Mouse (Mus musculus) frontal cortex, postnatal 36 days (tissue): ENCODE results near the gene Robo1.
A peak's percentile ranks its signal among the peaks of the same experiment; 100 is the strongest.

Experiments used
- DNase-seq, 2 experiments: peaks; one replicate each; pipeline ENCODE4 v3.0.0; 2022; ENCODE audit warnings: low spot score in 2 of 2

The Robo1 gene

GRCm38 (mm10) chr16:72828381-72828780 lies 520.3 kb downstream of the Robo1 start:
- DNase-seq: no peak

- no peak for DNase-seq
Measured at GRCm38 (mm10) chr16:72829530-72829929, 521.4 kb downstream of the Robo1 start.

DNA sequence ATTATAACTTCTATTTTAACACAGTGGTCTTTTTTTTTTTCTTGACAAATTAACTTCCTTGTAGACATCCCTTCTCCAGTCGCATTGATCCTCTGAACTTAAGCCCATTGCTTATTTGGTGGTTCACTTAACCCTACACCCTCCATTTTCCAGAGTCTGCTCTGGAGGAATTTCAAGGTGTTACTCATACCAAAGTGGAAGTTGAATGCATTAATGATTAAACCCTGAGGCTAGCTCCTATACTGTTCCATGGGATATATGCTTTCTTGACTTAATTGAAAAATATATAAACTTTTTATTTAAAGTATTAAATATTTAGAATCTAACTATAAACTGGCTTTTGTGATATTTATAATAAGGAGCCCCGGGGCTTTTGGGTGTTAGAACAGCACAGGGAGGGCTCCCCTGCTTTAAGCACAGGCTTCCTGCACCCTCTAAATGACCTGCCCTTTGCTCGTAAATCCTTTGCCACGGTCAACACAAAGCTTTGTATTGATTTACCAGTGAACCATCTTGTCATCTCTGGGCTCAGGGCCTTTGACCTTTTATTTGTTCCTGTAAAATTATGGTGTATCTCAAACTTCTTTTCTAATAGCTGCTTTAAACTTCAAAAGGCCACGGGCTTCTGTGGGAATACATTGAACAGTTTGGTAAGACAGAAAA lies 522.4 kb downstream of the Robo1 start:
- DNase-seq: no peak

DNA sequence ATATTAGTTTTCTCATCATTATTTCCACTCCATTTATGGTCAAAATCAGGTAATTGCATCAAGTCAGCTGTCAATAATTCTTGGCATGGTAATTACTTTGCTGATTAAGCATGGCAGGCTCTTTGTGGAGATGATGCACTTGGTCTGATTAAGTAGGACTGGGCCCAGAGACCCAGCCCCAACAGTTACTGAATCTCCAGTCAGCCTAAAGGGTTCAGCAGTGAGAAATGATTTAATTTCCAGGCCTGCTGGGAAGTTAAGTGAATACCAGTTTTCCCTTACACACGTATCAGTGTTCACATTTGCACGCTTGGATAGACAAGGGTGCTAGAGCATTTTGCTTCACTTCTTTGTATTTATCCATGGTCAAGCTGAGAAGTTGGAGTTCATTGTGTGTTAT lies 526.2 kb downstream of the Robo1 start:
- no peak for DNase-seq

DNA sequence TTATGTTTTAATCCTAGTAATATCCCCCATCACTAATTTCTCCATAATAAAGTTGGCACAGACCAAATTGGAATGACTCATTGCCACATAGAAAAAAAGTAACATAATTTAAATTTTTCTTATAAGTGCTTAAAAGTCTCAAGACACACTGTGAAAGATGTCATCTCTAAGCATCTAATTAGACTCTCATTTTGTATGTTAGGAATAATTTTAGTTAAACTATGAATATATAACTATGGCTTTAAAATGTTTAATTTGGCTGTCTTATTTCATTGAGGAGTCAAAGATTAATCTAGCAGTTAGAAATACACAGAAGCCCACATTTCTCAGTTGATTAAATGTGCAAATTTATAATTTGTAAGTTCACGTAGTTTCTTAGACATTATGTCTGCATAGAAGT lies 530.9 kb downstream of the Robo1 start:
- DNase-seq: no peak

GRCm38 (mm10) chr16:72841066-72841465 lies 533.0 kb downstream of the Robo1 start:
- no peak for DNase-seq

DNA sequence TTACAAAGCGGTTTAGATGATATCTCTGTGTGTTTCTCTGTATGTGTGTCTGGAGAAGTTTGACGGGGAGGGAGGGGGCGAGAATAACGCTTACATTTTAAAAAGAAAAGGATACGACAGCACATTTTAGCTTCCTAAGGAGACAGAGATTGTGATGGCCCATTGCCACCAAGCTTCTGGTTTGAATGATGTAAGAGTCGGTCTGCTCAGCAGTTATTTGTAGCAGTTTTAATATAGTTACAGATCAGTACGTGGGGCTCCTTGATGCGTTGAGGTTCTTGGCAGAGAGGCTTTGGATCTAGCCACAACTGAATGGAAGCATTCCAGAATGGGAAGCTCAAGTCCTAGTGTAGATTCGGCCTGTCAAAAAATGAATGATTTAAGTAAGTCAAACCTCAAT lies 546.0 kb downstream of the Robo1 start:
- peak; percentile 31 to 59 for DNase-seq

DNA sequence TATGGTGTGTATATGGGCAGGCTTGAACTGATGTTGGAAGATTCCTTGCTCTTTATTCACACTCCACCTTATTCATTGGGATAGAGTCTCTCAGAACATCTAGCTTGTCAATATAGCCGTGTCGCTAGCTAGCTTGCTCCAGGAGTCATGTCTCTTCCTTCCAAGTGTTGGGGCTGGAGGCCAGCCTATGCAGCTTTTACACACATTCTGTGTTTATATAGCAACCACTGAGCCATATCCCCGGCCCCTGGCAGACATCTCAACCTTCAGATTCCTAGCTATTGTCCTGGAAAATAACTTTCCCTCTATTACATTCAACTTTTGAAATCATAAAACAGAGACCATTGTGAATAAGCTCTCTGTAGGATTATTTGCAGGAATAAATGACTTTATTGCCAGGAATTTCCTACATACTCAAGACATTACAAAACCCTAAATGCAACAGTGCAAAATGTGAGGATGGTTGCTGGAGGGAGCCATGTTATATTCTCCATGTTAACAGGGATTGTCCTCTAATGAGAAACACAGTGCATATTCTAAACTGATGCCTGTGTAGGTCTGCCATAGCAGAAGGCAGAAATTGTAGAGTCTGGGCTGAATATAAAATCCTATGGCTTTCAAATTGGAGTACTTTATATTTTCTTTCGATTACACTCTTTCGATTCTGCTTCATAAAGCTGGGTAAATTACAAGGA lies 546.9 kb downstream of the Robo1 start:
- no peak for DNase-seq

- DNase-seq: no peak
Measured at GRCm38 (mm10) chr16:72861707-72862277, 553.7 kb downstream of the Robo1 start.

DNA sequence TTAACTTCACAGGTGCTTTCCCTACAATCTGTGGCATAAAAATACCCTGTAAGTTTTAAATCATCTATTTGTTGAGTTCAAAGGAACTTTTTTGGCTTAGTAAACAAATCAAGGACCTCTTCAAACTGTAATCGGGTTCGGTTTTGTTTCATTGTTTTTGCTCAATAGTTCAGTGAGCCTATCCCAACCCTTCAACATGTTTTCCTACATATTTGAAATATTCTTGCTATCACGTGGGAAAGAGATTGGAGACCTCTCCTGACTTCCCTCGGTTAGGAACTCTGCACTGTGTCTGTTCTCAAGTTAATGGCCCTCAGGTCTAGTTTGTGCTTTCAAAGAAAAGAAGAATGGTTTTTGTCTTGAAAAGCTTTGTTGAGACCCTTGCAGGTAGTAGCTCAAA lies 557.9 kb downstream of the Robo1 start:
- DNase-seq: no peak

DNA sequence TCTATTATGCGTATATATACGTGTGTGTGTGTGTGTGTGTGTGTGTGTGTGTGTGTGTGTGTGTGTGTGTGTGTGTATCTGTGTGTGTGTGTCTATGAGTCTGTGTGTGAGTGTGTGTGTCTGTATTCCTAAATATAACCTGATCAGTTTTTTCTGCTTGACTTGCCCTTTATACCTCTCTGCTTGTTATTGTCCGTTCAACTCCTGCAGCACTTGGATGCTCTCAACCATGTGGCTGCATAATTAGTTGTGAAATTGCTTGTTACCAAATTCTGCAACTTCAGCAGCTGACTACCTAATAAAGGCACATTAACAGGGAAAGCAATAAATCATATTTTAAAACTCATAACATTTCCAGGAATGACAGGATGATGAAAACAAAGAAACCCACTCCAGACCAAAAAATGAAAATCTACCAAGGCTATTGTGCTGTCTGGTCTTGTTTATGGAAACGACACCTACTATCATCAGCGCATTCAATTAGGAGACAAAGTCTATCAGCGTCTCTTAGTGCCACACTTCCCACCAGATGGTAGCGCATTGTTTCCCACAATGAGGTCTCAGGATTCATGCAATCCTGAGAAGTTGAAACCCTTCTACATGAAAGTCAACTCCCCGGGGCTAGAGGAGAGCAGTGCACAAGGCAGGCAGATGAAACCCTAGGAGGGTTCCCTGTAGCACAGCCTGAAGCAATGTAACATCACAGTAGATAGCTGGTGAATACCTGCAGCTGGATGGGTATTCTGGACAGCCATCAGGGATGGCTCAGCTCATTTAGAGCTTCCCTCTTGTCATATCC lies 567.0 kb downstream of the Robo1 start:
- DNase-seq: no peak

DNA sequence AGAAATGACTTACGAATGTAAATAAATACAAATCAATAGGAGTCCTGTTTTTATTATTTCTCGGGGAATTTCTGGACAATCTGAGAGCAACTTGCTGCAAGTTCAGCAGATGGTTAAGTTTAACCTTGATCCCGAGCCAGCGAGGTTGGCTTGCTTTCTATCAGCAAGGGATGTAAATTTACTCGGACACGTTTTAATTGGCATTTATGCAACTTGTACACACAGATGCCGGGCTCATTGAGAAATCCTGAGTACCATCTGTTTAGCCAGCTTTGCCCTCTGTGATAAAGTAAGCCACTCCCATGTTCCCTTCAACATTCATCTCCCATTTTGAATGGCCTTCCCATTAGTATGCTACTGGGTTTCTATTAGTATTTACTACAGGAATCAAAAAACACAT lies 580.0 kb downstream of the Robo1 start:
- DNase-seq: peak in 1 of 2 experiments; percentile 8

GRCm38 (mm10) chr16:72889401-72889800 lies 581.3 kb downstream of the Robo1 start:
- no peak for DNase-seq

GRCm38 (mm10) chr16:72897125-72897524 lies 589.0 kb downstream of the Robo1 start:
- DNase-seq: no peak

- DNase-seq: no peak
Measured at GRCm38 (mm10) chr16:72908895-72909294, 600.8 kb downstream of the Robo1 start.

- DNase-seq: peak; percentile 73 to 77
Measured at GRCm38 (mm10) chr16:72913134-72913533, 605.0 kb downstream of the Robo1 start.

DNA sequence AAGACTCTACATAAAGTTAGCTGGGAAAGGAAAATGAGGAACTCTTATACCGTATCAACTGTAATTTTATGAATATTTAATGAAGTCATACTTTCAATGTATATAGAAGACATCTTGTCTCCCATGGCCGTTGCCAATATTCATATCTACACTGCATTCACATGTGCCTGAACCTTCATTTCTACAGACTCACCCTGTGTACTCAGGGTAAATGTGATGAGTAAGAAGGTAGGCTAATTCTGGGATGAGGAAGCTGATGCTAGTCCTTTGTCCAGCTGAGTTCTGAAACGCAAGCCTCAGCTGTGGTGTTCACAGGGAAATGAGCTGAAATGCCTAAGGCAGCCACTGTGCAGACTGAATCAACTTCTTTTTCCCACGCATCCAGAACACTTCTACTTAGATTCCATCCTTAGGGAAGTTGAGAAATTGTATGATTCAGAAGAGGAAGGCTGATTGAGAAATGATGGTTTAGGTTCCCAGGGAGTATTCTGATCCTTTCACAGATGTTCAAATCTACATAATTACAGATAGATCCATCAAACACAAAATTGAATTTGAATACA lies 606.0 kb downstream of the Robo1 start:
- DNase-seq: peak in 1 of 2 experiments; percentile 34

- DNase-seq: no peak
Measured at GRCm38 (mm10) chr16:72920013-72920412, 611.9 kb downstream of the Robo1 start.

- DNase-seq: peak; percentile 47 to 62
Measured at GRCm38 (mm10) chr16:72924423-72925224, 616.5 kb downstream of the Robo1 start.

DNA sequence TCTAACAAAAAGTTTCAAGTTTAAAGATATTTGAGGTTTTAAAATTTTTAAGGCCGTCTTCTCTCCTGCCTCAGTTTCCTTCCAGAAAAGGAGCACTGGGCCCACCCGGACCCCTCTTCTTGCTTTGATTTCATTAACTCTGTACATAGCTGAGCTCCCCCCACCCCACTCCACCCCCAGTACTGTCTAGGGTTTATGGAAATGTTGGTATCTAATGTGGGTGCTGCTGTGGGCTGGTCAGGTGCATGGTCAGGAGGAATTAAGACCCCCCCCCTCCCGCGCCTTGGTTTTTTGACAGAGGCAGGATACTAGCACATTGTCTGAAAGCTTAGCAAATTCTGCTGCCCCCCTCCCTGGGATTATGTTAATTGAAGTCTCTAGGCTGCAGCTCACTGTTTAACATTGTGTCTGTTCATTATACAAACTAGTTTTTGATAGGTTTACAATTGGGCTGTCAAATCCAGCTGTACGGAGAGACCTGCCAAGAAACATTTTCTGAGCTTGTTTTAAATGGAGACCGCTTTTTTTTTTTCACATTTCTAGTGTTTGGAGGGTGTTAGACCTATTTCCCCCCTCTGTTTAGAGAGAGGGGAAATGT lies 620.5 kb downstream of the Robo1 start:
- DNase-seq: no peak

GRCm38 (mm10) chr16:72930871-72931270 lies 622.8 kb downstream of the Robo1 start:
- DNase-seq: no peak
